Mouse (Mus musculus): Measurements from ENCODE around the gene Nid1. TPM values are rescaled to one million over a fixed set of nuclear protein-coding genes. Genes with fewer than 3 reads are reported as not detected.

The Nid1 gene
- total and polyA plus RNA-seq, 3 experiments: 55.5 to 62.5 (median 59.9) TPM

DNA sequence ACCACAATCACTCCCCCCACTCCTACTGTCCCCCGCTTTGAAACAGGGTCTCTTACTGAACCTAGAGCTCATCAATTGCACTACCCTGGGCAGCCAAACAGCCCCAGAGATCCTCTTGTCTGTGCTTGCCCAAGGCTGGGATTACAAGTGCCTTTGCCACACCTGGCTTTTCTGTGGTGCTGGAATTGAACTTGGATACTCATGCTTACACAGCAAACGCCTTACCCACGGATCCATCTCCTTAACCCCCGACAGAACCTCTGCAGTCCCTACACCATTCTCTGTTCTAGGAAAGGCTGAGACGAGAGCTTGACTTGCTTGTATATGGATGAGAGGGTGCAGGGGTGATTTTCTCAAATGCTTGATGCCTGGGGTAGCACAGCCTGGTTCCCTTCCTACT lies 67.7 kb downstream of the Nid1 start:
- intact Hi-C loops (cut with DNase I): no loop called here
- H3K27ac ChIP-seq: peak overlapping the region; percentile 31

GRCm38 (mm10) chr13:13506556-13506955 lies 69.2 kb downstream of the Nid1 start:
- TF ChIP-seq CTCF (IDR thresholded peaks at IDR 0.05) (no peak), POLR2A (IDR thresholded peaks at IDR 0.05; ENCODE audit: insufficient read depth, low read depth, low read length) (no peak), EP300 (IDR thresholded peaks at IDR 0.05; ENCODE audit: insufficient read depth, low read depth, low read length) (no peak)
- intact Hi-C loops (cut with DNase I): no loop called here

More for the DNA sequence above, 67.7 kb downstream of the Nid1 start:
- no peaks in the 10 kb centered on the region for H3K79me2 ChIP-seq (replicated peaks; ENCODE audit: control insufficient read depth, insufficient read depth, low read length)
- no peaks in the 10 kb centered on the region for H3K27me3 ChIP-seq (ENCODE audit: control insufficient read depth, insufficient read depth, low read length)
- no peak overlapping the region for H3K4me3 ChIP-seq
- H3K4me1 ChIP-seq (ENCODE audit: control insufficient read depth, insufficient read depth, low read length): peaks cover 5% of the 10 kb centered on the region
- no peak for DNase-seq
- 90% methylated on average over 5 of the region's 5 CpGs for WGBS
- H3K9ac ChIP-seq (ENCODE audit: low read depth, low read length): no peak overlapping the region
- peaks cover 18% of the 10 kb centered on the region for H3K36me3 ChIP-seq (ENCODE audit: control insufficient read depth, insufficient read depth, low read length)
- no peak for TF ChIP-seq CTCF (IDR thresholded peaks at IDR 0.05)
- TF ChIP-seq POLR2A (IDR thresholded peaks at IDR 0.05; ENCODE audit: insufficient read depth, low read depth, low read length): no peak
- TF ChIP-seq EP300 (IDR thresholded peaks at IDR 0.05; ENCODE audit: insufficient read depth, low read depth, low read length): no peak

DNA sequence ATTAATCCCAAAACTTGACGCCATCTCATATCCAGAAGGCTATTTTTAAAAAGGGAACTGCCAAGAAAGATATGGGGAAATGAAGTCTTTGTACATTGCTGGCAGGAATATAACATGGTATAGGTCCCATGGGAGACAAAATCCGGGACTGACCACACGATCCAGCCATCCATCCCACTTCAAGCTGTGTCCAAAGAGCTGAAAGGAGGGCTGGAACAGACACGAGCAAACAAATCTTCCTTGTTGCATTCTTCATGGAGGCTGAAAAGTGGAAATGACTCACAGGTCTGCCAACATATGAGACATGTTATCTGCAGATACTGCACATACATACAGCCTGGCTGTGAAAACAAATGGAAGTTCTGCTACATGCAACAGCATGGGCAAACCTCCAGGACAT lies 77.5 kb downstream of the Nid1 start:
- no peaks in the 10 kb centered on the region for H3K27me3 ChIP-seq (ENCODE audit: control insufficient read depth, insufficient read depth, low read length)
- intact Hi-C loops (cut with DNase I): loop anchor here (5.0 kb wide), 1 partner anchor 62 kb away; no protein-coding TSS in a partner anchor
- H3K9ac ChIP-seq (ENCODE audit: low read depth, low read length): no peak overlapping the region
- H3K27ac ChIP-seq: no peak overlapping the region
- DNase-seq: no peak
- H3K36me3 ChIP-seq (ENCODE audit: control insufficient read depth, insufficient read depth, low read length): peaks cover 9% of the 10 kb centered on the region; the same call in 1 of the 2 replicates
- no peak overlapping the region for H3K4me3 ChIP-seq
- 14% methylated on average over 4 of the region's 4 CpGs for WGBS
- peaks cover 3% of the 10 kb centered on the region for H3K4me1 ChIP-seq (ENCODE audit: control insufficient read depth, insufficient read depth, low read length)
- TF ChIP-seq EP300 (IDR thresholded peaks at IDR 0.05; ENCODE audit: insufficient read depth, low read depth, low read length) (no peak), POLR2A (IDR thresholded peaks at IDR 0.05; ENCODE audit: insufficient read depth, low read depth, low read length) (no peak), CTCF (IDR thresholded peaks at IDR 0.05) (no peak)
- H3K79me2 ChIP-seq (replicated peaks; ENCODE audit: control insufficient read depth, insufficient read depth, low read length): no peaks in the 10 kb centered on the region

More at GRCm38 (mm10) chr13:13506556-13506955, 69.2 kb downstream of the Nid1 start:
- no peak overlapping the region for H3K4me3 ChIP-seq
- no peak overlapping the region for H3K27ac ChIP-seq
- 89% methylated on average over 5 of the region's 5 CpGs for WGBS
- no peak for DNase-seq
- H3K27me3 ChIP-seq (ENCODE audit: control insufficient read depth, insufficient read depth, low read length): no peaks in the 10 kb centered on the region
- peaks cover 5% of the 10 kb centered on the region for H3K4me1 ChIP-seq (ENCODE audit: control insufficient read depth, insufficient read depth, low read length)
- no peak overlapping the region for H3K9ac ChIP-seq (ENCODE audit: low read depth, low read length)
- peaks cover 19% of the 10 kb centered on the region for H3K36me3 ChIP-seq (ENCODE audit: control insufficient read depth, insufficient read depth, low read length)
- H3K79me2 ChIP-seq (replicated peaks; ENCODE audit: control insufficient read depth, insufficient read depth, low read length): no peaks in the 10 kb centered on the region

GRCm38 (mm10) chr13:13516376-13517225 lies 79.2 kb downstream of the Nid1 start:
- DNase-seq: peak; percentile 85 to 93
- no peaks in the 10 kb centered on the region for H3K79me2 ChIP-seq (replicated peaks; ENCODE audit: control insufficient read depth, insufficient read depth, low read length)
- peaks cover 7% of the 10 kb centered on the region; the same call in 1 of the 2 replicates for H3K36me3 ChIP-seq (ENCODE audit: control insufficient read depth, insufficient read depth, low read length)
- H3K4me1 ChIP-seq (ENCODE audit: control insufficient read depth, insufficient read depth, low read length): peaks cover 3% of the 10 kb centered on the region
- intact Hi-C loops (cut with DNase I): loop anchor here (1.0 to 5.0 kb wide), 2 partner anchors 61 to 97 kb away; no protein-coding TSS in a partner anchor
- TF ChIP-seq POLR2A (IDR thresholded peaks at IDR 0.05; ENCODE audit: insufficient read depth, low read depth, low read length): no peak
- 0 out of 2 replicates have a peak, but pooled peaks have one; percentile 100 for TF ChIP-seq CTCF (IDR thresholded peaks at IDR 0.05)
- TF ChIP-seq EP300 (IDR thresholded peaks at IDR 0.05; ENCODE audit: insufficient read depth, low read depth, low read length): peak; percentile 94
- H3K27me3 ChIP-seq (ENCODE audit: control insufficient read depth, insufficient read depth, low read length): no peaks in the 10 kb centered on the region
- no peak overlapping the region for H3K9ac ChIP-seq (ENCODE audit: low read depth, low read length)
- 0 out of 2 replicates have a peak overlapping the region, but pooled peaks have one; percentile 29 for H3K27ac ChIP-seq
- WGBS: 41% methylated on average over 17 of the region's 17 CpGs
- H3K4me3 ChIP-seq: no peak overlapping the region

- H3K27me3 ChIP-seq (ENCODE audit: control insufficient read depth, insufficient read depth, low read length): no peaks in the 10 kb centered on the region
- H3K4me3 ChIP-seq: no peak overlapping the region
- H3K79me2 ChIP-seq (replicated peaks; ENCODE audit: control insufficient read depth, insufficient read depth, low read length): no peaks in the 10 kb centered on the region
- DNase-seq: no peak
- no peak overlapping the region for H3K9ac ChIP-seq (ENCODE audit: low read depth, low read length)
- 83% methylated on average over 7 of the region's 7 CpGs for WGBS
- H3K27ac ChIP-seq: no peak overlapping the region
- peaks cover 1% of the 10 kb centered on the region for H3K4me1 ChIP-seq (ENCODE audit: control insufficient read depth, insufficient read depth, low read length)
- TF ChIP-seq CTCF (IDR thresholded peaks at IDR 0.05) (no peak), POLR2A (IDR thresholded peaks at IDR 0.05; ENCODE audit: insufficient read depth, low read depth, low read length) (no peak), EP300 (IDR thresholded peaks at IDR 0.05; ENCODE audit: insufficient read depth, low read depth, low read length) (no peak)
- intact Hi-C loops (cut with DNase I): loop anchor here (5.0 kb wide), 1 partner anchor 59 kb away; no protein-coding TSS in a partner anchor
- no peaks in the 10 kb centered on the region for H3K36me3 ChIP-seq (ENCODE audit: control insufficient read depth, insufficient read depth, low read length)
Measured at GRCm38 (mm10) chr13:13518114-13518513, 80.8 kb downstream of the Nid1 start.

- no peaks in the 10 kb centered on the region for H3K36me3 ChIP-seq (ENCODE audit: control insufficient read depth, insufficient read depth, low read length)
- H3K4me1 ChIP-seq (ENCODE audit: control insufficient read depth, insufficient read depth, low read length): no peaks in the 10 kb centered on the region
- TF ChIP-seq POLR2A (IDR thresholded peaks at IDR 0.05; ENCODE audit: insufficient read depth, low read depth, low read length) (no peak), CTCF (IDR thresholded peaks at IDR 0.05) (no peak), EP300 (IDR thresholded peaks at IDR 0.05; ENCODE audit: insufficient read depth, low read depth, low read length) (no peak)
- WGBS: 93% methylated on average over 5 of the region's 5 CpGs
- H3K27ac ChIP-seq: no peak overlapping the region
- intact Hi-C loops (cut with DNase I): no loop called here
- no peak for DNase-seq
- H3K79me2 ChIP-seq (replicated peaks; ENCODE audit: control insufficient read depth, insufficient read depth, low read length): no peaks in the 10 kb centered on the region
- no peak overlapping the region for H3K4me3 ChIP-seq
- H3K9ac ChIP-seq (ENCODE audit: low read depth, low read length): no peak overlapping the region
- H3K27me3 ChIP-seq (ENCODE audit: control insufficient read depth, insufficient read depth, low read length): no peaks in the 10 kb centered on the region
Measured at GRCm38 (mm10) chr13:13520436-13520835, 83.1 kb downstream of the Nid1 start.

Measured in heart, adult 2 months (tissue).